Comparison of ENCODE assay signal across 8 mouse cellular contexts in the genomic region with DNA sequence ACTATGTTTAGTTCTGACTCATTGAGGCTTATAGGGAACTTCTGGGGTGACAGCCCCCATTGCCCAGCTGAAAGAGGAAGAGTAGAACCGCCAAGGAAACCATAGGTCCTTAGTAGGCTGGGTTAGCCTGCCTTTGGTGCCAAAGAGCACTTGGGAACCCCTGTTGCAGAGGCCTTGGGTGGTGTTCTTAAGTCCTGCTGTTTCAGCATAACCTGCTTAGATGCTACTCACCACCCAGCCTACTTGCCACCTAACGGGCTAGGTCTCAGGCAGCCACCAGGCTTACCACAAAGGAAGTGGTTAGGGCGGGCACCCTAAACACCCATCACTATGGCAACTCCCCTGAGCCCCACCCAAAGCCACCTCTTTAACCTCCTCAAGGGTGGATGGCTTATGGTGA. TPM values are rescaled to one million over a fixed set of nuclear protein-coding genes. Genes with fewer than 3 reads are reported as not detected.
DNase-seq lines count a peak whose midpoint lies in the region; ATAC-seq and TF ChIP-seq lines count a peak whose summit lies in the region.

No protein-coding gene starts in this region.

- H3K4me3 ChIP-seq in C2C12 (ENCODE audit: insufficient read depth, poor library complexity, severe bottlenecking) (peak overlapping the region; percentile 58), myocyte (peak overlapping the region; percentile 96)
- peak overlapping the region; percentile 73 for H3K4me3 ChIP-seq in heart, embryonic 12.5 days
- H3K4me3 ChIP-seq in liver, embryonic 12.5 days: peak overlapping the region; percentile 61

- H3K27me3 ChIP-seq in C2C12 (ENCODE audit: control insufficient read depth, insufficient read depth, insufficient read length) (no peaks in the 10 kb centered on the region), myocyte (ENCODE audit: control insufficient read depth, insufficient read depth, insufficient read length) (no peaks in the 10 kb centered on the region)
- H3K27me3 ChIP-seq in heart, embryonic 12.5 days (replicated peaks): no peaks in the 10 kb centered on the region
- no peaks in the 10 kb centered on the region for H3K27me3 ChIP-seq in liver, embryonic 12.5 days (replicated peaks)

- DNase-seq in T-cell, adult 2 months (ENCODE audit: low spot score): peak; percentile 87
- DNase-seq in frontal cortex, adult 2 months (ENCODE audit: extremely low spot score in 1 of 2, low spot score in 1 of 2): no peak
- no peak for DNase-seq in right cerebral cortex, adult 18-20 months
- DNase-seq in gastrocnemius, postnatal 4 days (ENCODE audit: low spot score in 2 of 2): no peak

- H3K4me1 ChIP-seq in heart, embryonic 12.5 days (replicated peaks): peaks cover 15% of the 10 kb centered on the region
- H3K4me1 ChIP-seq in liver, embryonic 12.5 days: peaks cover 34% of the 10 kb centered on the region

- no peaks in the 10 kb centered on the region for H3K9me3 ChIP-seq in heart, embryonic 12.5 days (replicated peaks)
- H3K9me3 ChIP-seq in liver, embryonic 12.5 days (replicated peaks): no peaks in the 10 kb centered on the region

- H3ac ChIP-seq in C2C12 (ENCODE audit: control insufficient read depth, insufficient read length, low read depth) (peak overlapping the region; percentile 67), myocyte (ENCODE audit: control insufficient read depth, insufficient read length) (no peak overlapping the region)

- H3K27ac ChIP-seq in heart, embryonic 12.5 days (ENCODE audit: poor library complexity, severe bottlenecking): peak overlapping the region; percentile 96
- peak overlapping the region; percentile 45 for H3K27ac ChIP-seq in liver, embryonic 12.5 days

- H3K36me3 ChIP-seq in C2C12 (ENCODE audit: control insufficient read depth, insufficient read depth) (peaks cover 59% of the 10 kb centered on the region), myocyte (ENCODE audit: control insufficient read depth, insufficient read depth) (peaks cover 28% of the 10 kb centered on the region)
- H3K36me3 ChIP-seq in heart, embryonic 12.5 days: peaks cover 46% of the 10 kb centered on the region
- H3K36me3 ChIP-seq in liver, embryonic 12.5 days: peaks cover 44% of the 10 kb centered on the region

- TF ChIP-seq CTCF in C2C12 (IDR thresholded peaks at IDR 0.05; ENCODE audit: control insufficient read depth, insufficient read depth, insufficient read length): no peak

- no peak for ATAC-seq in heart, embryonic 12.5 days (ENCODE audit: insufficient number of reproducible peaks, low FRiP score)
- peak; percentile 66 for ATAC-seq in liver, embryonic 12.5 days

- WGBS in heart, embryonic 12.5 days: 37% methylated on average over 3 of the region's 3 CpGs
- WGBS in liver, embryonic 12.5 days (ENCODE audit: insufficient replicate concordance): 7% methylated on average over 3 of the region's 3 CpGs

- H3K4me2 ChIP-seq in heart, embryonic 12.5 days: peak overlapping the region; percentile 76
- H3K4me2 ChIP-seq in liver, embryonic 12.5 days: peak overlapping the region; percentile 85
- H3K4me2 ChIP-seq in myocyte (ENCODE audit: low read depth): peak overlapping the region; percentile 84

- H3K79me3 ChIP-seq in C2C12 (ENCODE audit: low read depth): peaks cover 73% of the 10 kb centered on the region

- no peak for TF ChIP-seq POLR2A in myocyte (IDR thresholded peaks at IDR 0.05; ENCODE audit: insufficient read length, low read depth)

- H3K79me2 ChIP-seq in C2C12 (ENCODE audit: control insufficient read depth, insufficient read depth): peaks cover 93% of the 10 kb centered on the region
- H3K79me2 ChIP-seq in myocyte (ENCODE audit: control insufficient read depth, insufficient read depth): peaks cover 62% of the 10 kb centered on the region

- peak overlapping the region; percentile 90 for H3K9ac ChIP-seq in heart, embryonic 12.5 days
- peak overlapping the region; percentile 31; the same call in 1 of the 2 replicates for H3K9ac ChIP-seq in liver, embryonic 12.5 days

TF ChIP-seq in C2C12, 6 proteins besides CTCF, POLR2A, EP300 and RAD21:
- no peak for TF ChIP-seq MAX (IDR thresholded peaks at IDR 0.05)
- TF ChIP-seq MYOG (IDR thresholded peaks at IDR 0.05; ENCODE audit: control insufficient read depth, extremely low read depth, insufficient read length): no peak
- no peak for TF ChIP-seq CEBPB (IDR thresholded peaks at IDR 0.05; ENCODE audit: low read depth)
- TF ChIP-seq USF1 (IDR thresholded peaks at IDR 0.05; ENCODE audit: low read depth): no peak

TF ChIP-seq in myocyte, 11 proteins besides CTCF, POLR2A, EP300 and RAD21:
- no peak for TF ChIP-seq E2F4 (IDR thresholded peaks at IDR 0.05; ENCODE audit: insufficient read depth)
- no peak for TF ChIP-seq TCF12 (IDR thresholded peaks at IDR 0.05; ENCODE audit: insufficient read depth, poor library complexity, severe bottlenecking)
- TF ChIP-seq TCF3 (IDR thresholded peaks at IDR 0.05; ENCODE audit: insufficient read length, low read depth): no peak
- TF ChIP-seq POLR2AphosphoS2 (IDR thresholded peaks at IDR 0.05; ENCODE audit: insufficient read length, low read depth): peak; percentile 35
- no peak for TF ChIP-seq REST (IDR thresholded peaks at IDR 0.05; ENCODE audit: insufficient read depth, insufficient read length)

RNA-seq across cellular contexts. Expression of gene Flna, which starts 5.8 kb away (rescaled TPM):
- polyA plus RNA-seq in C2C12 (2012; fragmentation: generic; extraction: Trizol): 1,024 TPM
- polyA plus RNA-seq in heart, embryonic 12.5 days (2016; fragmentation: Nextera tagmentation; extraction: Ambion mirVana): 226 and 227 TPM in 2 replicates
- polyA plus RNA-seq in liver, embryonic 12.5 days (2016; fragmentation: Nextera tagmentation; extraction: Ambion mirVana): 79.2 and 80.1 TPM in 2 replicates
- 545 TPM for polyA plus RNA-seq in myocyte (2012; fragmentation: generic; extraction: Trizol)
- polyA plus RNA-seq in frontal cortex, adult 2 months (2012; rRNA removed): 131 and 166 TPM in 2 replicates
- total RNA-seq in gastrocnemius, postnatal 4 days (2021): 100 to 1,000 TPM; 265 to 281 TPM

RNA-seq across cellular contexts. Expression of gene Emd, which starts 10.7 kb away (rescaled TPM):
- polyA plus RNA-seq in C2C12 (2012; fragmentation: generic; extraction: Trizol) (172 TPM), myocyte (2012; fragmentation: generic; extraction: Trizol) (67.1 TPM)
- 16.8 and 17.3 TPM in 2 replicates for polyA plus RNA-seq in heart, embryonic 12.5 days (2016; fragmentation: Nextera tagmentation; extraction: Ambion mirVana)
- 10.1 and 11.6 TPM in 2 replicates for polyA plus RNA-seq in liver, embryonic 12.5 days (2016; fragmentation: Nextera tagmentation; extraction: Ambion mirVana)
- 45.2 and 45.8 TPM in 2 replicates for polyA plus RNA-seq in frontal cortex, adult 2 months (2012; rRNA removed)
- 10 to 100 TPM; 31.2 to 34.0 TPM for total RNA-seq in gastrocnemius, postnatal 4 days (2021)

RNA-seq across cellular contexts. Expression of gene Rpl10, which starts 26.8 kb away (rescaled TPM):
- polyA plus RNA-seq in C2C12 (2012; fragmentation: generic; extraction: Trizol): 3,196 TPM
- polyA plus RNA-seq in heart, embryonic 12.5 days (2016; fragmentation: Nextera tagmentation; extraction: Ambion mirVana): 437 and 446 TPM in 2 replicates
- 624 and 688 TPM in 2 replicates for polyA plus RNA-seq in liver, embryonic 12.5 days (2016; fragmentation: Nextera tagmentation; extraction: Ambion mirVana)
- polyA plus RNA-seq in myocyte (2012; fragmentation: generic; extraction: Trizol): 2,470 TPM
- 698 and 796 TPM in 2 replicates for polyA plus RNA-seq in frontal cortex, adult 2 months (2012; rRNA removed)
- 100 to 1,000 TPM; 263 to 305 TPM for total RNA-seq in gastrocnemius, postnatal 4 days (2021)

RNA-seq across cellular contexts. Expression of gene Taz, which starts 37.9 kb away (rescaled TPM):
- polyA plus RNA-seq in C2C12 (2012; fragmentation: generic; extraction: Trizol): 18.1 TPM
- 70.5 and 71.3 TPM in 2 replicates for polyA plus RNA-seq in heart, embryonic 12.5 days (2016; fragmentation: Nextera tagmentation; extraction: Ambion mirVana)
- 33.4 and 36.5 TPM in 2 replicates for polyA plus RNA-seq in liver, embryonic 12.5 days (2016; fragmentation: Nextera tagmentation; extraction: Ambion mirVana)
- polyA plus RNA-seq in myocyte (2012; fragmentation: generic; extraction: Trizol): 28.2 TPM
- polyA plus RNA-seq in frontal cortex, adult 2 months (2012; rRNA removed): 95.1 and 109 TPM in 2 replicates
- 10 to 100 TPM; 54.9 to 66.2 TPM for total RNA-seq in gastrocnemius, postnatal 4 days (2021)

RNA-seq across cellular contexts. Expression of gene Dnase1l1, which starts 38.3 kb away (rescaled TPM):
- polyA plus RNA-seq in C2C12 (2012; fragmentation: generic; extraction: Trizol): 13.9 TPM
- 10.2 and 10.8 TPM in 2 replicates for polyA plus RNA-seq in heart, embryonic 12.5 days (2016; fragmentation: Nextera tagmentation; extraction: Ambion mirVana)
- 19.8 and 21.6 TPM in 2 replicates for polyA plus RNA-seq in liver, embryonic 12.5 days (2016; fragmentation: Nextera tagmentation; extraction: Ambion mirVana)
- 17.0 TPM for polyA plus RNA-seq in myocyte (2012; fragmentation: generic; extraction: Trizol)
- 3.7 and 4.8 TPM in 2 replicates for polyA plus RNA-seq in frontal cortex, adult 2 months (2012; rRNA removed)
- 10 to 100 TPM; 53.1 to 55.1 TPM for total RNA-seq in gastrocnemius, postnatal 4 days (2021)
